Mouse (Mus musculus) olfactory bulb, adult 2 months (tissue): ENCODE data around the gene Gm2431.

Source experiments
- CTCF ChIP-seq: fragments of 200-500 bp; IDR thresholded peaks from 2 replicates; pipeline ENCODE4 v1.5.1; 2012; ENCODE audit warnings: low read depth, mild to moderate bottlenecking, low read length, moderate library complexity; ENCODE audit not compliant: insufficient read depth
- POLR2A ChIP-seq: fragments of 200-500 bp; IDR thresholded peaks from 2 replicates; pipeline ENCODE4 v1.6.1; 2012; ENCODE audit warnings: mild to moderate bottlenecking, low read depth, low read length, moderate library complexity; ENCODE audit not compliant: insufficient read depth

DNA sequence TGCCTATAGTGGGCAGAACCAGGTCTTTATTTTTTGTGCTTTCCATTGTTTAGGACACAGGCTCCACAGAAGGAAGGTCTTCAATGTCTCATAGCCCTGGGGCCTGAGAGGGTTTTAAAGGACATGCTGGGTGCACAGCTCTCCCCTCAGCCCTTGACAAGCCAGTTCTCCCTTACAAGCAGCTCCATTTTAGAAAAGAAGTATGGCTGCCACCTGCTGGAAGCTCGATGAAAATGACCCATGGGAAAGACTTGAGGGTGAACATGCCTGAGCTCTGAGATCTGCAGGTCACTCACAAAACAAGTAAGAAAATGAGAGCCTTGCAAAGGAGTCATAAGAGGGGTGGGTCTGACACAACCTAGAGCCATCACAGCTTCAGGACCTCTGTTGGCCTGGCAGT is 8.3 kb downstream of the Gm2431 start:
- TF ChIP-seq CTCF (no peak), POLR2A (no peak)
